Mouse (Mus musculus) adipose tissue, adult 10 weeks (tissue): Measurements from ENCODE around the gene Lancl2. TPM values are rescaled to one million over a fixed set of nuclear protein-coding genes. Genes with fewer than 3 reads are reported as not detected.

Source experiments
- polyA plus RNA-seq: library from polyadenylated mRNA; stranded (reverse); fragments of 350-450 nt; fragmentation: Illumina TruSeq; extraction: RNeasy Lipid Tissue Mini Kit (QIAGEN cat#74804); gene quantifications from one replicate; pipeline ENCODE4 v1.2.3, GENCODE M21; 2014; ENCODE audit warnings: low read depth, low replicate concordance

The Lancl2 gene
- polyA plus RNA-seq: 15.3 TPM

DNA sequence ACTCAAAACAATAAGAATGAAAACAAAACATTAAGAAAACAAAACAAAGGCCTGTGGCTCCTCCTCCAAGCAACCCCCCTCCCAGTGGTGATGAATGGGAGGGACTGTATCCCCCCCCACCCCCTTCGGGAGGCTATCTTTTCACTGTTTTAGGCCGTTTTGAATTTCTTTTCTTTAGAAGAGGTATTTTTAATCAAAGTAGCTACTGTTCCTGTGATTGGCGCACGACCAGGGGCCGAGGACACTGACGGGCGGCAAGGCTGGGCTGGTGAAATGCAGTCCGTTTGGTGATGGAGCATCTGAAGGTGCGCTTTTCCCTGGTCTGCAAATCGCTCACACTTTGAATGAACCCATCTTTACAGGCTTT lies at the start of gene Lancl2:
Gene Lancl2, plus strand, starts transcription at position 165 of the 367 bp plus-strand sequence.

DNA sequence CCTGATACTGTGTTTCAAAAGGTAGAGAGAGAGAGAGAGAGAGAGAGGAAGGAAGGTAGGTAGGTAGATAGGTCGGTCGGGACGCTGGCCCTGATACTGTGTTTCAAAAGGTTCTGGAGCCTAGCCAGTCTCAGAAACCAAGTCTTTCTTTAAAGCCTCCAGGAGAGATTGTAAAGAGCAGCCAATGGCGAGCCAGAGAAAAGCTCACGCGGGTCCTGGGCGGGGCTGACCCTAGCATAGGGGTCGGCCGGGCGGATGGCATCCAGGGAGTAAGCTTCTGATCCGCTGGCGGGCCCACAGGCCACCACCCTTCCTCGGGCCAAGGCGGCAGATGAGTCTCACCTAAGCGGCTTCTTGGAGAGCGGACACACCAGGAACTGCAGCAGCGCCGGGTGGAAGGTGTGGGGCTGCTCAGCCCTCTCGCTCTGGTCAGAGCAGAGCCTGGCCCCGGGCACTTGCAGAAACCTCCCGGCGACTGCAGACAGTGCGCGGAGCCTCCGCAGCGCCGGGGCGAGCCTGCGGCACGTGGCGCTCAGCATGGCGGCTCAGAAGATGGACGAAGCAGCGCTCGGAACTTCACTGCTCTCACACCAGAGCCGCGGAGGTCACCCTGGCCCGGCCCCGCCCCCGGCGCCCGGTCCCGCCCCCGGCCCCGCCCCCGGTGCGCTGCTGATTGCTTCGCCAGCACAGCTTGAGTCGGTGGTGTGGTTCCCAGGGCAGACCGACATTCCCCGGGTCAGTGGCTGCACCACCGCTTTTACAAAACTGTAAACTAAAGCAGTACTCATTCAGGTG lies 10.7 kb upstream of the Lancl2 start, which contains the start of gene Pyurf:
Gene Pyurf, minus strand, starts transcription at position 612 of the 795 bp plus-strand sequence.

Other genes with a start within 250 kb of the Lancl2 start
- 5.9 TPM for gene Ppm1k, start 167.1 kb upstream of the Lancl2 start, polyA plus RNA-seq
- 5.3 TPM for gene Herc6, start 121.5 kb upstream of the Lancl2 start, polyA plus RNA-seq
- 15.7 TPM for gene Pyurf, start 10.5 kb upstream of the Lancl2 start, polyA plus RNA-seq
- 19.8 TPM for gene Vopp1, start 122.6 kb downstream of the Lancl2 start, polyA plus RNA-seq
- not detected for gene Vmn1r21, start 147.8 kb downstream of the Lancl2 start, polyA plus RNA-seq
- gene Vmn1r22, start 205.5 kb downstream of the Lancl2 start, polyA plus RNA-seq: not detected
- not detected for gene Vmn1r23, start 224.3 kb downstream of the Lancl2 start, polyA plus RNA-seq